Mouse (Mus musculus) gastrocnemius, adult 2 months (tissue): ENCODE measurements at regions not wholly inside any gene's neighbourhood (a gene's known extent, or its start where the extent isn't known, plus 50 kb on each side); places are given as distances from the start of the nearest gene placed in this dataset.

Source experiments
- DNase-seq: peaks from one replicate; pipeline ENCODE4 v3.0.0; 2022
- H3K27ac ChIP-seq: fragments of 200-600 bp; 2 replicates; pipeline ENCODE4 v1.8.1; 2022; ENCODE audit warnings: mild to moderate bottlenecking
- H3K4me3 ChIP-seq: fragments of 200-600 bp; 2 replicates; pipeline ENCODE4 v1.8.1; 2022; ENCODE audit warnings: mild to moderate bottlenecking, moderate library complexity
- CTCF ChIP-seq: fragments of 200-600 bp; IDR thresholded peaks from 2 replicates; pipeline ENCODE4 v1.8.1; 2022; ENCODE audit warnings: antibody characterized with exemption, mild to moderate bottlenecking, moderate library complexity
- intact Hi-C: fragments of 180-260 bp; cut with DNase I; formaldehyde crosslinking; loops from one replicate; pipeline ENCODE4 v1.15.1; 2025

GRCm38 (mm10) chr17:15269056-15269612, 107.5 kb downstream of the Dll1 start:
- intact Hi-C loops: no loop called here

GRCm38 (mm10) chr17:15267721-15268120, 109.0 kb downstream of the Dll1 start:
- no peak for DNase-seq
- Histone ChIP-seq H3K27ac (no peak overlapping the region), H3K4me3 (no peak overlapping the region)
- no peak for TF ChIP-seq CTCF
- intact Hi-C loops: no loop called here

More at GRCm38 (mm10) chr17:15269056-15269612, 107.5 kb downstream of the Dll1 start:
- H3K27ac ChIP-seq: no peak overlapping the region
- DNase-seq: peak; percentile 76
- H3K4me3 ChIP-seq: no peak overlapping the region
- TF ChIP-seq CTCF: no peak

GRCm38 (mm10) chr17:15259427-15260101, 117.1 kb downstream of the Dll1 start:
- peak; percentile 36 for DNase-seq
- no peak for TF ChIP-seq CTCF
- Histone ChIP-seq H3K4me3 (peak overlapping the region; percentile 17; the same call in 1 of the 2 replicates), H3K27ac (peak overlapping the region; percentile 12; the same call in 1 of the 2 replicates)
- intact Hi-C loops: loop anchor here (5.0 kb wide), 1 partner anchor 47 kb away; no protein-coding TSS in a partner anchor

- Histone ChIP-seq H3K4me3 (no peak overlapping the region), H3K27ac (no peak overlapping the region)
- intact Hi-C loops: loop anchor here (5.0 kb wide), 1 partner anchor 44 kb away; no protein-coding TSS in a partner anchor
- TF ChIP-seq CTCF: no peak
- DNase-seq: no peak
Measured at GRCm38 (mm10) chr17:15255874-15256273, 120.8 kb downstream of the Dll1 start.

GRCm38 (mm10) chr17:15253785-15254184, 122.9 kb downstream of the Dll1 start:
- H3K27ac ChIP-seq: no peak overlapping the region
- no peak for TF ChIP-seq CTCF
- H3K4me3 ChIP-seq: no peak overlapping the region
- no peak for DNase-seq
- intact Hi-C loops: no loop called here

GRCm38 (mm10) chr17:15253271-15253670, 123.4 kb downstream of the Dll1 start:
- intact Hi-C loops: no loop called here
- no peak for DNase-seq
- Histone ChIP-seq H3K4me3 (no peak overlapping the region), H3K27ac (no peak overlapping the region)
- no peak for TF ChIP-seq CTCF

GRCm38 (mm10) chr17:15252187-15252586, 124.5 kb downstream of the Dll1 start:
- H3K4me3 ChIP-seq: no peak overlapping the region
- H3K27ac ChIP-seq: peak overlapping the region; percentile 60; the same call in 1 of the 2 replicates
- DNase-seq: peak; percentile 48
- intact Hi-C loops: no loop called here
- no peak for TF ChIP-seq CTCF

GRCm38 (mm10) chr17:15251641-15252040, 125.0 kb downstream of the Dll1 start:
- Histone ChIP-seq H3K4me3 (no peak overlapping the region), H3K27ac (peak overlapping the region; percentile 60; the same call in 1 of the 2 replicates)
- peak; percentile 36 for DNase-seq
- TF ChIP-seq CTCF: no peak
- intact Hi-C loops: no loop called here

GRCm38 (mm10) chr17:15248417-15248791, 128.3 kb downstream of the Dll1 start:
- H3K4me3 ChIP-seq: no peak overlapping the region
- TF ChIP-seq CTCF: no peak
- no peak overlapping the region for H3K27ac ChIP-seq
- DNase-seq: no peak
- intact Hi-C loops: no loop called here

GRCm38 (mm10) chr17:15247546-15248416, 128.9 kb downstream of the Dll1 start:
- peak; percentile 26 for DNase-seq
- no peak for TF ChIP-seq CTCF
- no peak overlapping the region for H3K27ac ChIP-seq
- H3K4me3 ChIP-seq: no peak overlapping the region
- intact Hi-C loops: no loop called here

GRCm38 (mm10) chr17:15242976-15243635, 133.6 kb downstream of the Dll1 start:
- Histone ChIP-seq H3K4me3 (no peak overlapping the region), H3K27ac (no peak overlapping the region)
- intact Hi-C loops: no loop called here
- no peak for DNase-seq
- no peak for TF ChIP-seq CTCF

GRCm38 (mm10) chr17:15242356-15242755, 134.3 kb downstream of the Dll1 start:
- Histone ChIP-seq H3K4me3 (no peak overlapping the region), H3K27ac (no peak overlapping the region)
- DNase-seq: no peak
- no peak for TF ChIP-seq CTCF
- intact Hi-C loops: no loop called here
